Mouse (Mus musculus): Measurements from ENCODE around the gene Syce3.

DNA sequence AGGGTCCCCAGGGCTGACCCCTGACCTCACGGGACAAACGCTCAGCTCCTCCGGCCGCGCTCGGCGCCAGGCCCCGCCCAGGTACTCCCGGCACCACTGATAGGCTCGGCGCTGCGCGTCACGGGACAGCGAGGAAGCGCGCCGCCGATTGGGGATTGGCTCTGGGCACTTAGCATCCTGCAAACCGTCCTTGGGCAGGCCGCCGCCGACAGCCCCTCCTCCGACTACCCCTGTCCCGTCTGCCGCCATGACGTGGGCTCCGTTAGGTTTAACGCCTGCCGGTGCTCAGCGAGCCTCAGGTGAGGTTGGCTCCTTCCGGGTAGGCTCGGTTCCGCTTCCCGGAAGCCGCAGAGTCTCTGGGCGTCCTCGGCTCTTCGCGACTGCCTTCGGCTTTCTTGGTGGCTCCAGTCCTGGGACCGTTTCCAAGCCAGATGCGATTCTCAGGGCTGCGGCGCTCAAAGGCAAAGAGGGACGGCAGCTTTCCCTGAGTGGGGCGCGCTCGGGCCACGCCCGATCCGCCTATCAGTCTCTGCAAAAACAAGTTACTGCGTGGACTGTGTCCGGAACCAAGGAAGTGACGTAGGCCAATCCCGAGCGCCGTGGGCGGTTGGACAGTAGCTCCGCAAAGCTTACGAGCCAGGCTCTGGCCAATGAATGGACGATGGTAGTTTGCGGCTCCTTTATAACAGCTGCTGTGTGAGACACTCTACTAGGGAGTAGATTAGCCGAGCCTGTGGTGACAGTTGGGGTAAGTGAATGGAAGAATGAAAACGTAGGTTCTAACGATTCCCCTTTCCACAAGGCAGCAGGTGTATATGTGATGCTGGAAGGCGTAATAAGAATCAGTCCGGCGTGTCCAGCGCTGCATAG is 19.3 kb upstream of the Syce3 start, which contains the start of the genes C730034F03Rik, Gm44502 and Chkb:
- no peak for TF ChIP-seq CTCF (IDR thresholded peaks at IDR 0.05; ENCODE audit: borderline replicate concordance, extremely low read depth, insufficient read depth, insufficient read length)
- peak; percentile 41; the same call in 1 of the 2 replicates for TF ChIP-seq POLR2A (IDR thresholded peaks at IDR 0.05; ENCODE audit: borderline replicate concordance, extremely low read depth, insufficient read depth, insufficient read length, poor library complexity, severe bottlenecking)

Measured in brain, embryonic 14.5 days (tissue).